Mouse (Mus musculus): ENCODE measurements around the gene Olfr64.

Olfr64 gene

GRCm38 (mm10) chr7:103894385-103894784 lies at the start of gene Olfr64:
TSS of gene Olfr64 (minus strand) at chr7:103894485.
- DNase-seq: no peak

GRCm38 (mm10) chr7:103942730-103943129 lies 48.4 kb upstream of the Olfr64 start:
- DNase-seq: peak; percentile 2 to 36

- DNase-seq: no peak
Measured at GRCm38 (mm10) chr7:103934264-103934663, 40.0 kb upstream of the Olfr64 start, which contains the start of gene Olfr632. TSS of gene Olfr632 (plus strand) at chr7:103934347.

- DNase-seq: no peak
Measured at GRCm38 (mm10) chr7:103928525-103928924, 34.2 kb upstream of the Olfr64 start, which contains the start of gene Olfr631. TSS of gene Olfr631 (plus strand) at chr7:103928825.

- DNase-seq: no peak
Measured at GRCm38 (mm10) chr7:103915338-103915737, 21.1 kb upstream of the Olfr64 start.

- no peak for DNase-seq
Measured at GRCm38 (mm10) chr7:103912969-103913511, 18.8 kb upstream of the Olfr64 start.

- DNase-seq: no peak
Measured at GRCm38 (mm10) chr7:103910047-103910446, 15.8 kb upstream of the Olfr64 start.

- no peak for DNase-seq
Measured at GRCm38 (mm10) chr7:103903187-103903586, 8.9 kb upstream of the Olfr64 start, which contains the start of gene Olfr65. TSS of gene Olfr65 (plus strand) at chr7:103903487.

- DNase-seq: no peak
Measured at GRCm38 (mm10) chr7:103886152-103886551, 8.1 kb downstream of the Olfr64 start, which contains the start of gene Olfr66. TSS of gene Olfr66 (minus strand) at chr7:103886252.

GRCm38 (mm10) chr7:103877093-103877492 lies 17.2 kb downstream of the Olfr64 start:
- no peak for DNase-seq

- no peak for DNase-seq
Measured at GRCm38 (mm10) chr7:103874451-103874850, 19.8 kb downstream of the Olfr64 start.

- no peak for DNase-seq
Measured at GRCm38 (mm10) chr7:103873064-103873463, 21.2 kb downstream of the Olfr64 start.

GRCm38 (mm10) chr7:103870667-103871066 lies 23.6 kb downstream of the Olfr64 start:
- DNase-seq: no peak

- no peak for DNase-seq
Measured at GRCm38 (mm10) chr7:103865716-103866115, 28.6 kb downstream of the Olfr64 start.

GRCm38 (mm10) chr7:103861531-103861930 lies 32.8 kb downstream of the Olfr64 start:
- no peak for DNase-seq

GRCm38 (mm10) chr7:103860855-103861254 lies 33.4 kb downstream of the Olfr64 start:
- DNase-seq: no peak

- no peak for DNase-seq
Measured at GRCm38 (mm10) chr7:103859076-103859475, 35.2 kb downstream of the Olfr64 start.

GRCm38 (mm10) chr7:103854669-103855068 lies 39.6 kb downstream of the Olfr64 start:
- DNase-seq: no peak

- no peak for DNase-seq
Measured at GRCm38 (mm10) chr7:103853090-103853489, 41.2 kb downstream of the Olfr64 start, which contains the start of gene Hbb-y. TSS of gene Hbb-y (minus strand) at chr7:103853216.

GRCm38 (mm10) chr7:103844525-103845325 lies 49.6 kb downstream of the Olfr64 start:
- no peak for DNase-seq

- no peak for DNase-seq
Measured at GRCm38 (mm10) chr7:103843034-103843433, 51.3 kb downstream of the Olfr64 start, which contains the start of gene Hbb-bh1. TSS of gene Hbb-bh1 (minus strand) at chr7:103843164.

- no peak for DNase-seq
Measured at GRCm38 (mm10) chr7:103840268-103840667, 54.0 kb downstream of the Olfr64 start, which contains the start of gene Hbb-bh2. TSS of gene Hbb-bh2 (minus strand) at chr7:103840520.

Measured in kidney, adult 8-10 months (tissue).